Mouse (Mus musculus): Measurements from ENCODE around the gene Dcun1d2.

DNA sequence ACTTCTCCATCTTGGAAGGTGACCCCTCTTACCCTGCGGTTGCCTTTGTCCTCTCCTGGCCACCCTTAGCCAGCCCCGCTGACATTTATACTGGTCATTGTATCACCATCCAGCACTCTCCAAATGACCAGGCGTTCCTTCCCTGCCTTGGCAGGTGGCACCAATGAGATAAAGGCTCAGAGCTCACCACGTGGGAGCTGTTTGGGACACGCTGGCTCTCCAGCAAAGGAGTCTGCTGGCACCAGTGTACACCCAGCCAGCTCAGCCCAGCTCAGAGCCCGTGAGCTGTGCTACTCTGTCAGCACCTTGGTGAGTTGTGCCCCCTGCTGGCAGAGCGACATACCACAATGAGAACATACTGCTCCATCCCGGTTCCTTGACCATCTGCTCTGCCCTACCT, 33.9 kb downstream of the Dcun1d2 start, which contains the start of gene Adprhl1:
- TF ChIP-seq EP300 (IDR thresholded peaks at IDR 0.05; ENCODE audit: insufficient read depth, low read depth, low read length), result no peak
- no peak for TF ChIP-seq POLR2A (IDR thresholded peaks at IDR 0.05; ENCODE audit: insufficient read depth, low read length)
- TF ChIP-seq CTCF (IDR thresholded peaks at IDR 0.05; ENCODE audit: low read depth, low read length), result peak; percentile 99
